Mouse (Mus musculus): ENCODE measurements around the gene Fscn1. TPM values are rescaled to one million over a fixed set of nuclear protein-coding genes. Genes with fewer than 3 reads are reported as not detected.

The Fscn1 gene
- polyA plus RNA-seq, 1 experiment from 2014 or later = 37.1 TPM

DNA sequence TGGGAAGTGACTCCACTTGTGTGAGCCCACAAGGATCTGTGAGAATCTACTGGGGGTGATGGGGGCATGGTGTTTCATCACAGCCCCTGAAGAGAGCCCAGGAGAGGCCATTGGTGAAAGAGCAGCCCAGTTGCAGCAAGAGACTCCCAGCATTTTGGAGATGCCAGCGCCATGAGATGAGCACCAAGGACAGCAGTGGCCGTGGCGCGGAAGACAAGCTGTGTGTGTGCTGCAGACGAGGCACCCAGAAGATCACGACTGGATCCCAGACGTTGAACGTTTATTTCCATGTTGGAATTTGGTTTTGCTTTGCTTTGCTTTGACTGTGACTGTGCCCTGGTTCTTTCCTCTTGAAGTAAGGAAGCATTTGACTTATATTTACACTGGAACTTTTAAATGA is 42.7 kb upstream of the Fscn1 start:
- Histone ChIP-seq H3K9me3 (ENCODE audit: control insufficient read depth) (no peaks in the 10 kb centered on the region), H3K4me3 (ENCODE audit: low read depth, low read length) (no peak overlapping the region), H3K27ac (ENCODE audit: low read depth, low read length) (no peak overlapping the region), H3K4me1 (replicated peaks; ENCODE audit: control insufficient read depth, insufficient read depth, low read length) (peaks cover 10% of the 10 kb centered on the region; the same call in 1 of the 2 replicates), H3K4me2 (replicated peaks; ENCODE audit: low read depth) (no peak overlapping the region), H3K36me3 (ENCODE audit: control insufficient read depth, insufficient read depth) (no peaks in the 10 kb centered on the region), H3K9ac (ENCODE audit: low read depth, low read length) (no peak overlapping the region), H3K27me3 (replicated peaks; ENCODE audit: control insufficient read depth, insufficient read depth, low read length) (no peaks in the 10 kb centered on the region)
- 90% methylated on average over 8 of the region's 8 CpGs for WGBS
- ATAC-seq = no peak
- TF ChIP-seq CTCF (IDR thresholded peaks at IDR 0.05; ENCODE audit: low read depth) = no peak

DNA sequence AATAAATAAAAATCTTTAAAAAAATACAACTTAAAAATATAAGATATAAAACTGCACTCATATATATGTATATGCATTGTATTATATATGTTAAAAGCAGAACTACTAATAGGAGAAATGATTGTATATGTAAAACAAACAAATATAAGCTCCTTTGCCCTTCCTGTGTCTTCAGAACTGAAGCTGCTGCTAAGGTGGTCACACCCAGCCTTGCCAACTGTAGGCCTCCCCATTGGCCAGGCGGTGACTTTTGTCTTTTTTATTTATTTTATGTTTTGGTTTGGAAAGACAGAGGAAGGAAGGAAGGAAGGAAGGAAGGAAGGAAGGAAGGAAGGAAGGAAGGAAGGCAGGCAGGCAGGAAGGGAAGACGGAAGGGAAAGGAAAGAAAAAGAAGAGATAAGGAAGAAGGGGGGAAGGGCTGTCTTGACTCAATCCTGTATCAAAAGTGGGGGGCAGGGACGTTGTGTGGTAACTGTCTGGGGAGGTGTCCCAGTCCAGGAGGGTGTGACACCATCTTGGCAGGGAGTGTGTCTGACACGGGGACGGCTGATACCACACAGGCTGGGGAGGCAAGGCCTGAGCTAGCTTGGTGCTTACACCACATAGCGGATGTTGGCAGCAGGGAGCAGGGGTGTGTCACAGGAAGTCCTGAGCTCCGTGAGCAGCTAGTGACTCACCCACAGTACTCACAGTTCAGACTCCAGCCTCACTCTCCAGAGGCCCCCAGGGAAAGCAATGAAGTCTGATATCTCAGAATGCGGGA is 39.7 kb upstream of the Fscn1 start:
- H3K27ac ChIP-seq (ENCODE audit: low read depth, low read length) = peak overlapping the region; percentile 94
- no peak overlapping the region for H3K9ac ChIP-seq (ENCODE audit: low read depth, low read length)
- no peaks in the 10 kb centered on the region for H3K36me3 ChIP-seq (ENCODE audit: control insufficient read depth, insufficient read depth)
- TF ChIP-seq CTCF (IDR thresholded peaks at IDR 0.05; ENCODE audit: low read depth) = peak; percentile 54
- H3K9me3 ChIP-seq (ENCODE audit: control insufficient read depth) = no peaks in the 10 kb centered on the region
- no peak overlapping the region for H3K4me3 ChIP-seq (ENCODE audit: low read depth, low read length)
- 17% methylated on average over 8 of the region's 8 CpGs for WGBS
- peak; percentile 92 for ATAC-seq
- no peaks in the 10 kb centered on the region for H3K27me3 ChIP-seq (replicated peaks; ENCODE audit: control insufficient read depth, insufficient read depth, low read length)
- H3K4me2 ChIP-seq (replicated peaks; ENCODE audit: low read depth) = peak overlapping the region; percentile 32
- H3K4me1 ChIP-seq (replicated peaks; ENCODE audit: control insufficient read depth, insufficient read depth, low read length) = peaks cover 10% of the 10 kb centered on the region; the same call in 1 of the 2 replicates

DNA sequence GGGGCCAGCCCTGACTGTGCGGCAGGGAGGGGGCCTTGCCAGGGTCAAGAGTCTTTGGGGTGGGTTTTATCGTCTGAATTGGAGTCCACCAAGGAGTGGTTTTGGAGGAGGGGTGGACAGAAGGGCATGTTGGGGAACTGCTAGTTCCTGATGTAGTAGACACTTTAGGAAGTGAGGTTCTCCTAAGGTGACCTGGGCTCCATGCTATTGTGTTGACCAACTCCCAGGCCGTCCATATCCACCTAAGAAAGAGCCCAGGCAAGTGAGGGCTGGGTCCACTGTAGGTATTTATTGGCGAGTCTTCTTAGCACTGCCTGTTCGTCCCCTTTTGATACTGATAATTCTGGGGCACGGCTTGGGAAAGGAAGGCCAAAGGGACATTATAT is 39.1 kb upstream of the Fscn1 start:
- Histone ChIP-seq H3K36me3 (ENCODE audit: control insufficient read depth, insufficient read depth) (no peaks in the 10 kb centered on the region), H3K9me3 (ENCODE audit: control insufficient read depth) (no peaks in the 10 kb centered on the region), H3K4me1 (replicated peaks; ENCODE audit: control insufficient read depth, insufficient read depth, low read length) (peaks cover 10% of the 10 kb centered on the region; the same call in 1 of the 2 replicates), H3K4me2 (replicated peaks; ENCODE audit: low read depth) (peak overlapping the region; percentile 32), H3K27ac (ENCODE audit: low read depth, low read length) (peak overlapping the region; percentile 94), H3K9ac (ENCODE audit: low read depth, low read length) (no peak overlapping the region), H3K27me3 (replicated peaks; ENCODE audit: control insufficient read depth, insufficient read depth, low read length) (no peaks in the 10 kb centered on the region), H3K4me3 (ENCODE audit: low read depth, low read length) (no peak overlapping the region)
- TF ChIP-seq CTCF (IDR thresholded peaks at IDR 0.05; ENCODE audit: low read depth) = no peak
- peak; percentile 46 for ATAC-seq
- 23% methylated on average over 6 of the region's 6 CpGs for WGBS

DNA sequence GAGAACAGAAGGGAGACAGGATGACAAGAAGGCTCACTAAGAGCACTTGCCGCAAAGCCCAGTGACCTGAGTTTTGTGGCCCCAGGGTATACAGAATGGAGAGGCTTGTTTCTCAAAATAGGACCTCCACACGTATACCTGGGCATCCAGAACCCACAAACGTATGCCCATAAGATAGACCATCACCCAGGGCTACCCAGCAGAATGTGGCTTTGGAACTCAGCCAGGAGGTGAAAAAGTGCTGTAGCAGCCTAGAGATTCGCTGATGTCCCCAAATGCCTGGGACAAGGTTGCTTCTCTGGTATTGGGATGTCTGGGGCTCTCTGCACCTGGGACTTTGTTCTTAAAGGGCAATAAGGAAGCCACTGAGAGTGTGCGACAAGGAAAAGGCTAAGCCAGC is 37.9 kb upstream of the Fscn1 start:
- ATAC-seq = peak; percentile 8; the same call in 1 of the 2 replicates
- peak overlapping the region; percentile 31 for H3K4me2 ChIP-seq (replicated peaks; ENCODE audit: low read depth)

DNA sequence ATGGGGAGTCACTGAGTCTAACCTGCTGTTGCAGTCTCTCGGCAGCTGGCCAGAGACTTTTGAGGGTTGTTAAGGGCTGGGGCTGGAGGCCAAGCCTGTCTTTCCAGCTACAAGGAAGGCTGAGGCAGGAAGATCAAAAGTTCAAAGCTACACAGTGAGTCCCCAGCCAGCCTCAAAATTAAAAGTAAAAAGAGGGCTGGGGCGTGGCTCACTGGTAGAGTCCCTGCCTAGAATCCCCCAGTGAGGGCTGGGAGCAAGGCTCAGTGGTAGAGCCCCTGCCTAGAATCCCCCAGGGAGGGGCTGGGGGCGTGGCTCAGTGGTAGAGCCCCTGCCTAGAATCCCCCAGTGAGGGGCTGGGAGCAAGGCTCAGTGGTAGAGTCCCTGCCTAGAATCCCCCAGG is 36.4 kb upstream of the Fscn1 start:
- Histone ChIP-seq H3K27me3 (replicated peaks; ENCODE audit: control insufficient read depth, insufficient read depth, low read length) (no peaks in the 10 kb centered on the region), H3K4me3 (ENCODE audit: low read depth, low read length) (no peak overlapping the region), H3K4me1 (replicated peaks; ENCODE audit: control insufficient read depth, insufficient read depth, low read length) (peaks cover 18% of the 10 kb centered on the region), H3K9ac (ENCODE audit: low read depth, low read length) (no peak overlapping the region), H3K36me3 (ENCODE audit: control insufficient read depth, insufficient read depth) (no peaks in the 10 kb centered on the region), H3K9me3 (ENCODE audit: control insufficient read depth) (no peaks in the 10 kb centered on the region), H3K27ac (ENCODE audit: low read depth, low read length) (peak overlapping the region; percentile 94), H3K4me2 (replicated peaks; ENCODE audit: low read depth) (no peak overlapping the region)
- ATAC-seq = no peak
- WGBS = 46% methylated on average over 3 of the region's 3 CpGs
- no peak for TF ChIP-seq CTCF (IDR thresholded peaks at IDR 0.05; ENCODE audit: low read depth)

More for the DNA sequence above, 37.9 kb upstream of the Fscn1 start:
- no peaks in the 10 kb centered on the region for H3K36me3 ChIP-seq (ENCODE audit: control insufficient read depth, insufficient read depth)
- 38% methylated on average over 5 of the region's 5 CpGs for WGBS
- H3K9ac ChIP-seq (ENCODE audit: low read depth, low read length) = no peak overlapping the region
- TF ChIP-seq CTCF (IDR thresholded peaks at IDR 0.05; ENCODE audit: low read depth) = no peak
- peak overlapping the region; percentile 94 for H3K27ac ChIP-seq (ENCODE audit: low read depth, low read length)
- no peak overlapping the region for H3K4me3 ChIP-seq (ENCODE audit: low read depth, low read length)
- H3K27me3 ChIP-seq (replicated peaks; ENCODE audit: control insufficient read depth, insufficient read depth, low read length) = no peaks in the 10 kb centered on the region
- H3K9me3 ChIP-seq (ENCODE audit: control insufficient read depth) = no peaks in the 10 kb centered on the region
- H3K4me1 ChIP-seq (replicated peaks; ENCODE audit: control insufficient read depth, insufficient read depth, low read length) = peaks cover 16% of the 10 kb centered on the region; the same call in 1 of the 2 replicates

DNA sequence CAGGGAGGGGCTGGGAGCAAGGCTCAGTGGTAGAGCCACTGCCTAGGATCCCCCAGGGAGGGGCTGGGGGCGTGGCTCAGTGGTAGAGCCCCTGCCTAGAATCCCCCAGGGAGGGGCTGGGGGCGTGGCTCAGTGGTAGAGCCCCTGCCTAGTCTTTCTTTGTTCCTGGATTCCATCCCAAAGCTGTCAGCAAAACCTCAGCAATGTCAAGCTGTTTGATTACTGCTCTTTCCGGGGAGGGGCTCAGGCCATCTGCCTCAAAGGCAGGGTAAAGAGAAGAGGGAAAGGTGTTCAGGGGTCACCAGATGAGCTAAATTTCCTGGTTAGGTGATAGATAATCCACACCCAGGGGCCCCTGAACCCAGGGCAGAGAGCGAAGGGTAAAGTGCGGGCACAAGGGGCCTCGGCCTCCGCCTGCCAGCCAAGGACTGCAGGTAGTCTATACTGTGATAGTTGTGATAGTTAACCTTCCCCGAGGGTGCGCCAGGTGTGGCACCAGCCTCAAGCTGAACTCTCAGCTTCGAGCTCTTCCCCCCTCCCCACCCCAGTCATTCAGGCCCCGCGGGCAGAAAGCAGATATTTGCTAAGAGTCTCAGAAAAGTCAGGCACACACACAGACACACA is 35.7 kb upstream of the Fscn1 start:
- 0 out of 2 replicates have a peak, but pooled peaks have one; percentile 13 for TF ChIP-seq CTCF (IDR thresholded peaks at IDR 0.05; ENCODE audit: low read depth)
- WGBS = 46% methylated on average over 12 of the region's 12 CpGs
- H3K9ac ChIP-seq (ENCODE audit: low read depth, low read length) = no peak overlapping the region
- ATAC-seq = peak; percentile 77
- H3K27ac ChIP-seq (ENCODE audit: low read depth, low read length) = peak overlapping the region; percentile 94
- H3K4me2 ChIP-seq (replicated peaks; ENCODE audit: low read depth) = no peak overlapping the region
- H3K4me3 ChIP-seq (ENCODE audit: low read depth, low read length) = no peak overlapping the region
- H3K27me3 ChIP-seq (replicated peaks; ENCODE audit: control insufficient read depth, insufficient read depth, low read length) = no peaks in the 10 kb centered on the region
- H3K9me3 ChIP-seq (ENCODE audit: control insufficient read depth) = no peaks in the 10 kb centered on the region
- H3K4me1 ChIP-seq (replicated peaks; ENCODE audit: control insufficient read depth, insufficient read depth, low read length) = peaks cover 20% of the 10 kb centered on the region
- no peaks in the 10 kb centered on the region for H3K36me3 ChIP-seq (ENCODE audit: control insufficient read depth, insufficient read depth)

Data from intestine, postnatal 0 days (tissue).